Mouse (Mus musculus): ENCODE measurements around the gene Polr1d. TPM values are rescaled to one million over a fixed set of nuclear protein-coding genes. Genes with fewer than 3 reads are reported as not detected.

Gene Polr1d
- polyA plus RNA-seq, 1 experiment from 2014 or later, result 105 TPM

- Histone ChIP-seq H3K36me3 (ENCODE audit: control insufficient read depth, insufficient read depth, low read length) (no peaks in the 10 kb centered on the region), H3K27ac (ENCODE audit: low read depth, low read length) (no peak overlapping the region), H3K4me3 (ENCODE audit: low read length) (no peak overlapping the region), H3K4me1 (ENCODE audit: control insufficient read depth, insufficient read depth, low read depth, low read length) (no peaks in the 10 kb centered on the region; the same call in 1 of the 2 replicates), H3K9ac (ENCODE audit: low read depth, low read length) (no peak overlapping the region), H3K9me3 (ENCODE audit: control insufficient read depth, low read length) (no peaks in the 10 kb centered on the region), H3K4me2 (ENCODE audit: low read length) (no peak overlapping the region), H3K27me3 (replicated peaks; ENCODE audit: control insufficient read depth, insufficient read depth, low read length) (peaks cover 2% of the 10 kb centered on the region)
- WGBS, result 71% methylated on average over 3 of the region's 3 CpGs
- ATAC-seq, result no peak
Measured at GRCm38 (mm10) chr5:147135089-147135446, 58.2 kb downstream of the Polr1d start.

- Histone ChIP-seq H3K4me2 (ENCODE audit: low read length) (no peak overlapping the region), H3K27me3 (replicated peaks; ENCODE audit: control insufficient read depth, insufficient read depth, low read length) (peaks cover 2% of the 10 kb centered on the region), H3K9me3 (ENCODE audit: control insufficient read depth, low read length) (no peaks in the 10 kb centered on the region), H3K9ac (ENCODE audit: low read depth, low read length) (no peak overlapping the region), H3K27ac (ENCODE audit: low read depth, low read length) (no peak overlapping the region), H3K36me3 (ENCODE audit: control insufficient read depth, insufficient read depth, low read length) (no peaks in the 10 kb centered on the region), H3K4me1 (ENCODE audit: control insufficient read depth, insufficient read depth, low read depth, low read length) (no peaks in the 10 kb centered on the region; the same call in 1 of the 2 replicates), H3K4me3 (ENCODE audit: low read length) (no peak overlapping the region)
- no peak for ATAC-seq
- 25% methylated on average over 13 of the region's 13 CpGs for WGBS
Measured at GRCm38 (mm10) chr5:147135994-147136393, 59.1 kb downstream of the Polr1d start.

GRCm38 (mm10) chr5:147147340-147147739, 70.5 kb downstream of the Polr1d start:
- Histone ChIP-seq H3K4me2 (ENCODE audit: low read length) (no peak overlapping the region), H3K4me1 (ENCODE audit: control insufficient read depth, insufficient read depth, low read depth, low read length) (no peaks in the 10 kb centered on the region), H3K27me3 (replicated peaks; ENCODE audit: control insufficient read depth, insufficient read depth, low read length) (no peaks in the 10 kb centered on the region), H3K9me3 (ENCODE audit: control insufficient read depth, low read length) (peaks cover 3% of the 10 kb centered on the region; the same call in 1 of the 2 replicates), H3K4me3 (ENCODE audit: low read length) (no peak overlapping the region), H3K36me3 (ENCODE audit: control insufficient read depth, insufficient read depth, low read length) (no peaks in the 10 kb centered on the region), H3K27ac (ENCODE audit: low read depth, low read length) (no peak overlapping the region), H3K9ac (ENCODE audit: low read depth, low read length) (no peak overlapping the region)
- ATAC-seq, result no peak

- H3K4me2 ChIP-seq (ENCODE audit: low read length), result peak overlapping the region; percentile 35
- H3K4me1 ChIP-seq (ENCODE audit: control insufficient read depth, insufficient read depth, low read depth, low read length), result peaks cover 19% of the 10 kb centered on the region
- H3K9ac ChIP-seq (ENCODE audit: low read depth, low read length), result no peak overlapping the region
- peak; percentile 80 for ATAC-seq
- no peaks in the 10 kb centered on the region for H3K9me3 ChIP-seq (ENCODE audit: control insufficient read depth, low read length)
- no peak overlapping the region for H3K4me3 ChIP-seq (ENCODE audit: low read length)
- peaks cover 5% of the 10 kb centered on the region for H3K27me3 ChIP-seq (replicated peaks; ENCODE audit: control insufficient read depth, insufficient read depth, low read length)
- no peaks in the 10 kb centered on the region for H3K36me3 ChIP-seq (ENCODE audit: control insufficient read depth, insufficient read depth, low read length)
- peak overlapping the region; percentile 55; the same call in 1 of the 2 replicates for H3K27ac ChIP-seq (ENCODE audit: low read depth, low read length)
- 4% methylated on average over 13 of the region's 13 CpGs for WGBS
Measured at GRCm38 (mm10) chr5:147154806-147155371, 78.0 kb downstream of the Polr1d start.

- peak; percentile 95 for ATAC-seq
- no peak overlapping the region for H3K9ac ChIP-seq (ENCODE audit: low read depth, low read length)
- peak overlapping the region; percentile 55; the same call in 1 of the 2 replicates for H3K27ac ChIP-seq (ENCODE audit: low read depth, low read length)
- peaks cover 19% of the 10 kb centered on the region for H3K4me1 ChIP-seq (ENCODE audit: control insufficient read depth, insufficient read depth, low read depth, low read length)
- H3K36me3 ChIP-seq (ENCODE audit: control insufficient read depth, insufficient read depth, low read length), result no peaks in the 10 kb centered on the region
- peaks cover 5% of the 10 kb centered on the region for H3K27me3 ChIP-seq (replicated peaks; ENCODE audit: control insufficient read depth, insufficient read depth, low read length)
- no peak overlapping the region for H3K4me3 ChIP-seq (ENCODE audit: low read length)
- 4% methylated on average over 13 of the region's 13 CpGs for WGBS
- H3K4me2 ChIP-seq (ENCODE audit: low read length), result peak overlapping the region; percentile 31
- no peaks in the 10 kb centered on the region for H3K9me3 ChIP-seq (ENCODE audit: control insufficient read depth, low read length)
Measured at GRCm38 (mm10) chr5:147155449-147156133, 78.7 kb downstream of the Polr1d start.

- H3K4me3 ChIP-seq (ENCODE audit: low read length), result no peak overlapping the region
- no peak overlapping the region for H3K4me2 ChIP-seq (ENCODE audit: low read length)
- H3K27me3 ChIP-seq (replicated peaks; ENCODE audit: control insufficient read depth, insufficient read depth, low read length), result peaks cover 5% of the 10 kb centered on the region
- H3K36me3 ChIP-seq (ENCODE audit: control insufficient read depth, insufficient read depth, low read length), result no peaks in the 10 kb centered on the region
- no peak for ATAC-seq
- no peaks in the 10 kb centered on the region for H3K9me3 ChIP-seq (ENCODE audit: control insufficient read depth, low read length)
- no peak overlapping the region for H3K9ac ChIP-seq (ENCODE audit: low read depth, low read length)
- H3K4me1 ChIP-seq (ENCODE audit: control insufficient read depth, insufficient read depth, low read depth, low read length), result peaks cover 19% of the 10 kb centered on the region
- 35% methylated on average over 3 of the region's 3 CpGs for WGBS
- H3K27ac ChIP-seq (ENCODE audit: low read depth, low read length), result no peak overlapping the region
Measured at GRCm38 (mm10) chr5:147156376-147156775, 79.5 kb downstream of the Polr1d start.

- Histone ChIP-seq H3K4me3 (ENCODE audit: low read length) (no peak overlapping the region), H3K4me1 (ENCODE audit: control insufficient read depth, insufficient read depth, low read depth, low read length) (peaks cover 19% of the 10 kb centered on the region), H3K27me3 (replicated peaks; ENCODE audit: control insufficient read depth, insufficient read depth, low read length) (peaks cover 5% of the 10 kb centered on the region), H3K9ac (ENCODE audit: low read depth, low read length) (no peak overlapping the region), H3K27ac (ENCODE audit: low read depth, low read length) (no peak overlapping the region), H3K4me2 (ENCODE audit: low read length) (no peak overlapping the region), H3K36me3 (ENCODE audit: control insufficient read depth, insufficient read depth, low read length) (no peaks in the 10 kb centered on the region), H3K9me3 (ENCODE audit: control insufficient read depth, low read length) (no peaks in the 10 kb centered on the region)
- 74% methylated on average over 7 of the region's 7 CpGs for WGBS
- ATAC-seq, result no peak
Measured at GRCm38 (mm10) chr5:147157441-147157840, 80.6 kb downstream of the Polr1d start.

- peaks cover 5% of the 10 kb centered on the region for H3K27me3 ChIP-seq (replicated peaks; ENCODE audit: control insufficient read depth, insufficient read depth, low read length)
- no peak overlapping the region for H3K27ac ChIP-seq (ENCODE audit: low read depth, low read length)
- H3K9me3 ChIP-seq (ENCODE audit: control insufficient read depth, low read length), result no peaks in the 10 kb centered on the region
- peaks cover 19% of the 10 kb centered on the region for H3K4me1 ChIP-seq (ENCODE audit: control insufficient read depth, insufficient read depth, low read depth, low read length)
- H3K4me3 ChIP-seq (ENCODE audit: low read length), result no peak overlapping the region
- no peak overlapping the region for H3K4me2 ChIP-seq (ENCODE audit: low read length)
- H3K36me3 ChIP-seq (ENCODE audit: control insufficient read depth, insufficient read depth, low read length), result no peaks in the 10 kb centered on the region
- no peak overlapping the region for H3K9ac ChIP-seq (ENCODE audit: low read depth, low read length)
- 85% methylated on average over 6 of the region's 6 CpGs for WGBS
- no peak for ATAC-seq
Measured at GRCm38 (mm10) chr5:147159320-147159719, 82.5 kb downstream of the Polr1d start.

GRCm38 (mm10) chr5:147159792-147160191, 82.9 kb downstream of the Polr1d start:
- Histone ChIP-seq H3K27ac (ENCODE audit: low read depth, low read length) (no peak overlapping the region), H3K4me3 (ENCODE audit: low read length) (no peak overlapping the region), H3K4me2 (ENCODE audit: low read length) (no peak overlapping the region), H3K9me3 (ENCODE audit: control insufficient read depth, low read length) (no peaks in the 10 kb centered on the region), H3K9ac (ENCODE audit: low read depth, low read length) (no peak overlapping the region), H3K27me3 (replicated peaks; ENCODE audit: control insufficient read depth, insufficient read depth, low read length) (peaks cover 5% of the 10 kb centered on the region), H3K4me1 (ENCODE audit: control insufficient read depth, insufficient read depth, low read depth, low read length) (peaks cover 15% of the 10 kb centered on the region), H3K36me3 (ENCODE audit: control insufficient read depth, insufficient read depth, low read length) (no peaks in the 10 kb centered on the region)
- 96% methylated on average over 2 of the region's 2 CpGs for WGBS
- ATAC-seq, result no peak

Data from hindbrain, embryonic 16.5 days (tissue).